Mouse (Mus musculus) forebrain, embryonic 14.5 days (tissue): ENCODE results near the gene Smarca4. TPM values are rescaled to one million over a fixed set of nuclear protein-coding genes. Genes with fewer than 3 reads are reported as not detected.

Experiments used
- ATAC-seq: fragments of 200-750 bp; cut with Nextera tagmentation; 2 replicates; pipeline ENCODE4 v1.8.0; 2017; ENCODE audit warnings: mild to moderate bottlenecking, moderate library complexity
- DNase-seq: peaks from one replicate; pipeline ENCODE4 v3.0.0-alpha.2; 2015; ENCODE audit warnings: low spot score
- H3K27ac ChIP-seq: fragments of 300-500 bp; sonication (generic); 2 replicates; pipeline ENCODE4 v1.5.1; 2014; ENCODE audit warnings: low read depth, mild to moderate bottlenecking, control low read depth, low read length, moderate library complexity
- H3K27me3 ChIP-seq: fragments of 300-500 bp; sonication (generic); replicated peaks from 2 replicates; pipeline ENCODE4 v1.6.1; 2014; ENCODE audit warnings: low read length, control low read depth, mixed read lengths; ENCODE audit not compliant: control insufficient read depth, insufficient read depth
- H3K36me3 ChIP-seq: fragments of 300-500 bp; sonication (generic); 2 replicates; pipeline ENCODE4 v1.6.1; 2014; ENCODE audit warnings: low read length, control low read depth; ENCODE audit not compliant: control insufficient read depth, insufficient read depth
- H3K4me1 ChIP-seq: fragments of 300-500 bp; sonication (generic); 2 replicates; pipeline ENCODE4 v1.6.1; 2014; ENCODE audit warnings: antibody characterized with exemption, low read length, control low read depth; ENCODE audit not compliant: control insufficient read depth, insufficient read depth
- H3K4me2 ChIP-seq: fragments of 300-500 bp; sonication (generic); 2 replicates; pipeline ENCODE4 v1.6.1; 2014; ENCODE audit warnings: mild to moderate bottlenecking, control low read depth, low read length
- H3K4me3 ChIP-seq: fragments of 300-500 bp; sonication (generic); 2 replicates; pipeline ENCODE4 v1.5.1; 2014; ENCODE audit warnings: low read depth, low read length, control low read depth
- H3K9ac ChIP-seq: fragments of 300-500 bp; sonication (generic); 2 replicates; pipeline ENCODE4 v1.6.1; 2014; ENCODE audit warnings: mild to moderate bottlenecking, low read length, control low read depth, moderate library complexity
- H3K9me3 ChIP-seq: fragments of 300-500 bp; sonication (generic); replicated peaks from 2 replicates; pipeline ENCODE4 v1.6.1; 2016; ENCODE audit warnings: low read length, control low read depth, mixed read lengths; ENCODE audit not compliant: control insufficient read depth
- WGBS: fragments of 180-500 bp; shearing (Covaris S2); extraction: QIAGEN DNeasy Blood & Tissue Kit; methylation state at CpG from one replicate; pipeline ENCODE4 v1.1.7; 2014; 5-methylcytosine and 5-hydroxymethylcytosine counted together
- polyA plus RNA-seq: library from polyadenylated mRNA; unstranded; fragments of >200 nt; fragmentation: Nextera tagmentation; extraction: Ambion mirVana; gene quantifications from 2 replicates; pipeline ENCODE4 v1.2.1, GENCODE M21; 2014

Gene Smarca4
- polyA plus RNA-seq, 1 experiment from 2014 or later, result 128 TPM

- H3K27me3 ChIP-seq, result no peaks in the 10 kb centered on the region
- ATAC-seq (no peak), DNase-seq (no peak)
- H3K27ac ChIP-seq, result no peak overlapping the region
- WGBS, result 92% methylated on average over 2 of the region's 2 CpGs
- no peaks in the 10 kb centered on the region for H3K9me3 ChIP-seq
- H3K36me3 ChIP-seq, result peaks cover 23% of the 10 kb centered on the region
- no peak overlapping the region for H3K9ac ChIP-seq
- no peak overlapping the region for H3K4me2 ChIP-seq
- H3K4me1 ChIP-seq, result peaks cover 22% of the 10 kb centered on the region
- H3K4me3 ChIP-seq, result no peak overlapping the region
These were observed 21.1 kb upstream of the Smarca4 start for GRCm38 (mm10) chr9:21594838-21595237.

GRCm38 (mm10) chr9:21598198-21598597 is 17.8 kb upstream of the Smarca4 start:
- H3K27ac ChIP-seq, result no peak overlapping the region
- DNase-seq, result peak; percentile 26
- ATAC-seq, result no peak

GRCm38 (mm10) chr9:21600186-21600585 is 15.8 kb upstream of the Smarca4 start:
- DNase-seq (no peak), ATAC-seq (no peak)
- Histone ChIP-seq H3K4me2 (no peak overlapping the region), H3K27me3 (no peaks in the 10 kb centered on the region), H3K27ac (no peak overlapping the region), H3K4me3 (no peak overlapping the region), H3K9ac (no peak overlapping the region), H3K4me1 (no peaks in the 10 kb centered on the region), H3K9me3 (no peaks in the 10 kb centered on the region), H3K36me3 (peaks cover 10% of the 10 kb centered on the region)
- 70% methylated on average over 3 of the region's 3 CpGs for WGBS

More at GRCm38 (mm10) chr9:21598198-21598597, 17.8 kb upstream of the Smarca4 start:
- WGBS, result 37% methylated on average over 2 of the region's 2 CpGs
- no peak overlapping the region for H3K9ac ChIP-seq
- H3K4me1 ChIP-seq, result peaks cover 15% of the 10 kb centered on the region
- peaks cover 15% of the 10 kb centered on the region for H3K36me3 ChIP-seq
- no peak overlapping the region for H3K4me3 ChIP-seq
- H3K9me3 ChIP-seq, result no peaks in the 10 kb centered on the region
- H3K4me2 ChIP-seq, result no peak overlapping the region
- H3K27me3 ChIP-seq, result no peaks in the 10 kb centered on the region

- H3K4me1 ChIP-seq, result no peaks in the 10 kb centered on the region
- no peak for ATAC-seq
- no peaks in the 10 kb centered on the region for H3K27me3 ChIP-seq
- H3K4me2 ChIP-seq, result no peak overlapping the region
- H3K27ac ChIP-seq, result no peak overlapping the region
- H3K9ac ChIP-seq, result no peak overlapping the region
- WGBS, result 89% methylated on average over 2 of the region's 2 CpGs
- no peak for DNase-seq
- peaks cover 3% of the 10 kb centered on the region for H3K36me3 ChIP-seq
- no peak overlapping the region for H3K4me3 ChIP-seq
- H3K9me3 ChIP-seq, result no peaks in the 10 kb centered on the region
These were observed 14.9 kb upstream of the Smarca4 start for GRCm38 (mm10) chr9:21601073-21601472.

DNA sequence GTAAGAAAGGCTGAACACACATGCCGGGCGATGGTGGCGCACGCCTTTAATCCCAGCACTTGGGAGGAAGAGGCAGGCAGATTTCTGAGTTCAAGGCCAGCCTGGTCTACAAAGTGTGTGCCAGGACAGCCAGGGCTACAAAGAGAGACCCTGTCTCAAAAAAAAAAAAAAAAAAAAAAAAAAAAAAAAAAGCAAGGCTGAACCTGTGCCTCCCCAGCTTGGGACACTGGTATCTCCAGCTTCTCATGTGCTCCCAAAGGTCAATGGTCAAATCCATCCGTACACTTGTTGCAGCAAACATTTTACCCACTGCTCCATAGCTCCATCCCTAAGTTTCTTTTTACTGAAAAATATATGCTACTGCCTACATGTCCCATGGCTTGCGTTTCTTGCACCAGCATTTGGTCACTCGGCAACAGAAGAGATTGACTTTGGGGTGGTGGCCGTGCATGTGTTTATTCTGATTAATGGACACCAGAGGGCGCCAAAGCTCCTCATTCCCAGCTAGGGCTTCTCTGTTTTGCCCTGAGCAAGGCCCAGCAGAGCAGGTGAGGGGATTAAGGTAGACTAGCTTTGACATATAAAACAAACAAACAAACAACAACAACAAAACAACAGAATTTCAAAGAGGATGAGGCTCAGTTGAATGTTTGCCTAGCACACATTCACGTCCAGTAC is 14.1 kb upstream of the Smarca4 start:
- 48% methylated on average over 10 of the region's 10 CpGs for WGBS
- Histone ChIP-seq H3K4me2 (no peak overlapping the region), H3K9me3 (no peaks in the 10 kb centered on the region), H3K27me3 (no peaks in the 10 kb centered on the region), H3K27ac (no peak overlapping the region), H3K4me1 (no peaks in the 10 kb centered on the region), H3K9ac (no peak overlapping the region), H3K36me3 (no peaks in the 10 kb centered on the region), H3K4me3 (no peak overlapping the region)
- peak; percentile 84 for DNase-seq
- peak; percentile 81 for ATAC-seq

GRCm38 (mm10) chr9:21604119-21604518 is 11.8 kb upstream of the Smarca4 start:
- Histone ChIP-seq H3K4me3 (no peak overlapping the region), H3K27me3 (no peaks in the 10 kb centered on the region), H3K27ac (no peak overlapping the region), H3K9ac (no peak overlapping the region), H3K4me2 (no peak overlapping the region), H3K9me3 (no peaks in the 10 kb centered on the region), H3K36me3 (no peaks in the 10 kb centered on the region), H3K4me1 (no peaks in the 10 kb centered on the region)
- no peak for DNase-seq
- ATAC-seq, result no peak
- WGBS, result 79% methylated on average over 5 of the region's 5 CpGs

GRCm38 (mm10) chr9:21605865-21606264 is 10.1 kb upstream of the Smarca4 start:
- no peaks in the 10 kb centered on the region for H3K27me3 ChIP-seq
- H3K4me2 ChIP-seq, result no peak overlapping the region
- no peak for ATAC-seq
- H3K27ac ChIP-seq, result no peak overlapping the region
- no peaks in the 10 kb centered on the region for H3K9me3 ChIP-seq
- H3K9ac ChIP-seq, result no peak overlapping the region
- no peaks in the 10 kb centered on the region for H3K4me1 ChIP-seq
- H3K36me3 ChIP-seq, result no peaks in the 10 kb centered on the region
- no peak overlapping the region for H3K4me3 ChIP-seq
- DNase-seq, result no peak
- WGBS, result 68% methylated on average over 5 of the region's 5 CpGs

DNA sequence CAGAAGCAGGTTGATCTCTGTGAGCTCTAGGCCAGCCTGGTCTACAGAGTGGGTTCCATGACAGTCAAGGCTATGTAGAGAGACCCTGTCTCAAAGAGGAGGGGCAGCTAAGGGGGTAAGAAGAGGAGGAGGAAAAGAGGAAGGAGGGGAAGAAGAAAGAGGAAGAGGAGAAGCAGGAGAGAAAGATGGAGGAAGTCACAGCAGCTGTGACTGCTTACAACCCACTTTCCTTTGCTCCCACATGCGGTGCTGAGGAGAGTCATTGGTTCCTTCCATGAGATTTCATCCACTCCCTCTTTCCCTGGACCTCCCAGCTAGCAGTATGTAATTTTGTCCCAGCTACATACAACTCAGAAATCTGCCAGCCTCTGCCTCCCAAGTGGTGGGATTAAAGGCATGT is 9.3 kb upstream of the Smarca4 start:
- Histone ChIP-seq H3K4me2 (no peak overlapping the region), H3K4me3 (no peak overlapping the region), H3K9me3 (no peaks in the 10 kb centered on the region), H3K36me3 (no peaks in the 10 kb centered on the region), H3K4me1 (no peaks in the 10 kb centered on the region), H3K9ac (no peak overlapping the region), H3K27me3 (no peaks in the 10 kb centered on the region), H3K27ac (no peak overlapping the region)
- DNase-seq (no peak), ATAC-seq (no peak)
- WGBS, result 88% methylated on average over 1 of the region's 1 CpGs

DNA sequence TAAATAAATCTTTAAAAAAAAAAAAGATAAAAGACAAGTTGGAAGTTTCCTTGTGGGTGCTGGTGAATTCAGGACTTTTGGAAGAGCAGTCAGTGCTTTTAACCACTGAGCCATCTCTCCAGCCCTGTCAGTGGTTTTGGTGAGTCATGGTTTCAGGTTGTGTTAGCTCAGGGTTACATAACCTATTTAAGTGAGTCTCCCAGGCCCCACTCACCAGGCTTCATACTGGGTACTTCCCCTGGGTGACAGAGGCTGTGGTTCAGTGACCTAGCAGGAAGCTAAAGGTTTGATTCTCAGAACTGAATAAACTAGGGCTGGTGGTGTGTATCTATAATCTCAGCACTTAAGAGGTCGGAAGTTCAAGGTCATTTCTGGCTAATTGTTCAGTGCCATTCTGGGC is 6.1 kb upstream of the Smarca4 start:
- Histone ChIP-seq H3K27me3 (no peaks in the 10 kb centered on the region), H3K9ac (no peak overlapping the region), H3K27ac (no peak overlapping the region), H3K4me1 (no peaks in the 10 kb centered on the region), H3K4me2 (no peak overlapping the region), H3K36me3 (no peaks in the 10 kb centered on the region), H3K9me3 (no peaks in the 10 kb centered on the region), H3K4me3 (no peak overlapping the region)
- WGBS, result 94% methylated on average over 1 of the region's 1 CpGs
- DNase-seq (no peak), ATAC-seq (no peak)
